Mouse (Mus musculus) bone marrow, adult 2 months (tissue): ENCODE data around the gene 2900026A02Rik.

Source experiments
- CTCF ChIP-seq: fragments of 200-500 bp; IDR thresholded peaks from 2 replicates; pipeline ENCODE4 v1.5.1; 2011; ENCODE audit warnings: low read length, control low read depth; ENCODE audit not compliant: control insufficient read depth, insufficient read depth
- POLR2A ChIP-seq: fragments of 200-500 bp; IDR thresholded peaks from 2 replicates; pipeline ENCODE4 v1.6.1; 2011; ENCODE audit warnings: low read depth, mild to moderate bottlenecking, control low read depth, low read length, borderline replicate concordance; ENCODE audit not compliant: control insufficient read depth

DNA sequence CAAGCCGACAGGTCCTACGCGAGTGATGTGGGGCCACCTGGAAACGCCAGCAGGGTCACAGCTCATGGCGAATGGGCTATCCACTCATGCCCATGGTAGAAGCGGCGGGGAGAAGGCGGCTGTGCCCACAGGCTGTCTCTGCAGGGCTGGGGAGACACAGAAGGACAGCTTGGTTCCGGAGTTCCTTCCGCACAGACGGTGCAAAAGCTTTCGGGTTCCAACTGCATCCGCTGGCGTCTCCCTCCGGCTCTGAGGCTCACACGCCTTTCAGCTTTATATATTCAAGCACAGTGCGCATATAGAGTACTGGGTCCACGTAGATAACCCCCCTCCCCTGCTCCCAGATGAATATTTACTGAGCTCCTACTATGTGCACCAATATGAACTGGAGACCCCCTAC lies 27.3 kb downstream of the 2900026A02Rik start:
- TF ChIP-seq POLR2A (no peak), CTCF (no peak)
